Mouse (Mus musculus) gonadal fat pad, adult 2 months (tissue): ENCODE measurements around the gene Mettl14. TPM values are rescaled to one million over a fixed set of nuclear protein-coding genes. Genes with fewer than 3 reads are reported as not detected.
"Not testable (repeated sequence)": the region's sequence is repeated elsewhere in the genome, so short reads cannot be mapped to it uniquely, and the experiment has no call there.

Source experiments
- DNase-seq: peaks from one replicate; pipeline ENCODE4 v3.0.0-alpha.2; 2012; ENCODE audit warnings: low read depth
- polyA plus RNA-seq: library from polyadenylated mRNA; depleted of rRNA; stranded (reverse); fragments of >200 nt; gene quantifications from 2 replicates; pipeline ENCODE4 v1.2.3, GENCODE M21; 2012; rRNA removed

Gene Mettl14
- 4.7 and 5.6 TPM in 2 replicates for polyA plus RNA-seq

- DNase-seq, result peak; percentile 88
Measured at GRCm38 (mm10) chr3:123385486-123386156, at the start of gene Mettl14. Gene Mettl14, minus strand, starts transcription at chr3:123386108.

- DNase-seq, result peak; percentile 92
Measured at GRCm38 (mm10) chr3:123433362-123433761, 47.5 kb upstream of the Mettl14 start.

- no peak for DNase-seq
Measured at GRCm38 (mm10) chr3:123431951-123432674, 46.2 kb upstream of the Mettl14 start.

- no peak for DNase-seq
Measured at GRCm38 (mm10) chr3:123429597-123430458, 43.9 kb upstream of the Mettl14 start.

- no peak for DNase-seq
Measured at GRCm38 (mm10) chr3:123428005-123428404, 42.1 kb upstream of the Mettl14 start.

GRCm38 (mm10) chr3:123425647-123426046 is 39.7 kb upstream of the Mettl14 start:
- no peak for DNase-seq

GRCm38 (mm10) chr3:123413173-123413572 is 27.3 kb upstream of the Mettl14 start:
- DNase-seq, result no peak

- no peak for DNase-seq
Measured at GRCm38 (mm10) chr3:123411821-123412578, 26.1 kb upstream of the Mettl14 start.

GRCm38 (mm10) chr3:123404945-123405344 is 19.0 kb upstream of the Mettl14 start:
- no peak for DNase-seq

GRCm38 (mm10) chr3:123397562-123398481 is 11.9 kb upstream of the Mettl14 start:
- DNase-seq, result no peak

- no peak for DNase-seq
Measured at GRCm38 (mm10) chr3:123395611-123396010, 9.7 kb upstream of the Mettl14 start.

GRCm38 (mm10) chr3:123391180-123391579 is 5.3 kb upstream of the Mettl14 start:
- no peak for DNase-seq

- not testable (repeated sequence) for DNase-seq
Measured at GRCm38 (mm10) chr3:123386157-123386780, 361 bp upstream of the Mettl14 start.

- no peak for DNase-seq
Measured at GRCm38 (mm10) chr3:123385118-123385485, 806 bp downstream of the Mettl14 start.

- no peak for DNase-seq
Measured at GRCm38 (mm10) chr3:123384435-123384834, 1.5 kb downstream of the Mettl14 start.

GRCm38 (mm10) chr3:123376562-123376961 is 9.3 kb downstream of the Mettl14 start:
- DNase-seq, result no peak

GRCm38 (mm10) chr3:123371766-123372535 is 14.0 kb downstream of the Mettl14 start:
- DNase-seq, result no peak

- DNase-seq, result no peak
Measured at GRCm38 (mm10) chr3:123370927-123371326, 15.0 kb downstream of the Mettl14 start.

- DNase-seq, result no peak
Measured at GRCm38 (mm10) chr3:123369161-123369560, 16.7 kb downstream of the Mettl14 start.
